Mouse (Mus musculus) erythroblast, embryonic 14.5 days (primary cell): Measurements from ENCODE around the gene Pum1. TPM values are rescaled to one million over a fixed set of nuclear protein-coding genes. Genes with fewer than 3 reads are reported as not detected.
A peak's percentile ranks its signal among the peaks of the same experiment; 100 is the strongest.

Experiments
- H3K27me3 ChIP-seq: 2 replicates; pipeline ENCODE4 v1.6.1; 2012; ENCODE audit warnings: inconsistent platforms; ENCODE audit not compliant: control insufficient read depth
- H3K36me3 ChIP-seq: 2 replicates; pipeline ENCODE4 v1.6.1; 2012; ENCODE audit warnings: mild to moderate bottlenecking, inconsistent platforms; ENCODE audit not compliant: control insufficient read depth
- H3K4me1 ChIP-seq: 2 replicates; pipeline ENCODE4 v1.6.1; 2012; ENCODE audit warnings: inconsistent platforms; ENCODE audit not compliant: control insufficient read depth
- H3K4me3 ChIP-seq: replicated peaks from 2 replicates; pipeline ENCODE3; 2012; ENCODE audit warnings: moderate library complexity, mild to moderate bottlenecking, inconsistent platforms
- H3K9me3 ChIP-seq: 2 replicates; pipeline ENCODE4 v1.6.1; 2012; ENCODE audit warnings: low read length, inconsistent platforms, mixed read lengths; ENCODE audit not compliant: control insufficient read depth
- GATA1 ChIP-seq: IDR thresholded peaks from 2 replicates; pipeline ENCODE4 v1.6.1; 2012; ENCODE audit warnings: low read length, inconsistent platforms, mixed read lengths
- TAL1 ChIP-seq: IDR thresholded peaks from 3 replicates; pipeline ENCODE4 v1.6.1; 2012; ENCODE audit warnings: low read length, inconsistent platforms, mixed read lengths
- polyA plus RNA-seq: library from polyadenylated mRNA; stranded (reverse); fragments of >175 nt; gene quantifications from 2 replicates; pipeline ENCODE4 v1.2.3, GENCODE M21; 2012

Gene Pum1
- polyA plus RNA-seq, 1 experiment = 3.1 TPM

GRCm38 (mm10) chr4:130791811-130792375 is 128.8 kb downstream of the Pum1 start:
- Histone ChIP-seq H3K4me3 (no peak overlapping the region), H3K27me3 (peaks cover 61% of the 10 kb centered on the region), H3K9me3 (no peaks in the 10 kb centered on the region; the same call in 1 of the 2 replicates), H3K36me3 (no peaks in the 10 kb centered on the region), H3K4me1 (peaks cover 5% of the 10 kb centered on the region)
- no peak for TF ChIP-seq TAL1
- no peak for TF ChIP-seq GATA1

DNA sequence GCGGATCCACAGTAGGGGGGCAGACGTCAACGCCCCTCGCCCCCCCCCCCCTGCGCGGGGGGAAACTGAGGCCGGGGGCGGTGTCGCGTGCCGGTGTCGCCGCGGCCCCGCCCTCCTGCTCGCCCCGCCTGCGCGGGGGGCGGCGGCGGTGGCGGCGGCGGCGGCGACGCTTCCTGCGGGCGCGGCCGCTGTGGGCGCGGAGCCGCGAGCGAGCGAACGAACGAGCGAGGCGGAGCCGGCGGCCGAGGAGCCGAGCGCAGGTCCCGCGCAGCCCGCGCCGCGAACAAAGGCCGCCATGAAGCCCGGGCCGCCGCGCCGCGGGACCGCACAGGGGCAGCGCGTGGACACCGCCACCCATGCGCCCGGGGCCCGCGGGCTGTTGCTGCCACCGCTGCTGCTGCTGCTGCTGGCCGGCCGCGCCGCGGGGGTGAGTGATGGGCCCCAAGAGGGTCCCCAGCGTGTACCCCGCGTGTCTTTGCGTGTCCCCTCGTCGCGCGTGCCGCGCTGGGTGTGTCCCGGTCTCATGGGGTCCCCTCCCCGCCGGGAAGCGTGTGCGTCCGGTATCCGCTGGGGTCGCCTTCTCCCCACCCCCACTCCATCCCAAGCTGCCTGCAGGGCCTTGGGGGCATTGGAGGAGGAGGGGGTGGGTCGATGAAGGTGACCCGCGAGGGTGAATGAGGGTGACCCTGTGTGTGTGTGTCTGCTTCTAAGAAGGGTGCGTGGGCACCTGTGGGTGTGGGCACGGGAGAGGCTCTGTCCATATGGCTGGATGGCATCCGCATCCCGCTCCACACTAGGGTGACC is 129.5 kb downstream of the Pum1 start, which contains the start of gene Sdc3:
Gene Sdc3, plus strand, starts transcription at position 162 of the 804 bp plus-strand sequence.
- no peaks in the 10 kb centered on the region for H3K36me3 ChIP-seq
- peaks cover 5% of the 10 kb centered on the region for H3K4me1 ChIP-seq
- peaks cover 61% of the 10 kb centered on the region for H3K27me3 ChIP-seq
- H3K4me3 ChIP-seq = peak within 1 kb of the TSS; percentile 44
- H3K9me3 ChIP-seq = no peaks in the 10 kb centered on the region; the same call in 1 of the 2 replicates
- TF ChIP-seq TAL1 (no peak), GATA1 (no peak)

DNA sequence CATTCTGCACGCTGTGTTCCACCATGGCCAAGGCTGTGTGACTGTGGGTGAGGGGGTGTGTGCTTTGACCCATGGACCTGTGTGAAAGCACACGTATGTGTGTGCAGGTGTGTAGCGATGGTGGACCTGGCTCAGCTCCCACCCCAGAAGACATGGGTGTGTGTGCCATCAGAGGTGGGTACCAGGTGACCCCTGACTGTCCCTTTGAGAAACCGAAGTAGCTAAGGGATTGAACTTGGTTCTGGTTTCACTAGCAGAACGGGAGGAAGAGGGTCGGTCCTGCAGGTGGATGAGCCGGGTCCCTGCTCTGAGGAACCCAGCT is 130.0 kb downstream of the Pum1 start:
- Histone ChIP-seq H3K27me3 (peaks cover 61% of the 10 kb centered on the region), H3K4me1 (peaks cover 5% of the 10 kb centered on the region), H3K4me3 (peak overlapping the region; percentile 44), H3K9me3 (no peaks in the 10 kb centered on the region; the same call in 1 of the 2 replicates), H3K36me3 (no peaks in the 10 kb centered on the region)
- TF ChIP-seq TAL1 (no peak), GATA1 (no peak)

DNA sequence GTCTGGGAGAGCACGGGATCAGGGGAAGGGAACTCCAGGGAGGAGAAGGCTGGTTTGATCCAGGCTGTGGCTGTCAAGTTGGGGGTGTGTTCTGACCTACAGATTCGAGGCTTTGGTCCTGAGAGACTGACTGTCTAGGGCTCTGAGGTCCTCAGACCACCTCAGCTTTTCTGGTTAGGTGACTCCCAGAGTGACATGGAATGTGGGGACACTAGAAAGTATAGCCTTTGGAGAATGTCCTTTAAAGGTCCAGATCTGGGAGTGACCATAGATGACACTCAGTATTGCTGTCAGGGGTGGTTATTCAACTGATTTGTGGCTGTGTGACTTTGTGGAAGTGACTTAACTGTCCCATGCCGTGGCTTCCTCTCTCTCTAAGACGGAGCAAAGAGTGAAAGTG is 131.7 kb downstream of the Pum1 start:
- TF ChIP-seq TAL1 (no peak), GATA1 (no peak)
- Histone ChIP-seq H3K4me3 (no peak overlapping the region), H3K36me3 (no peaks in the 10 kb centered on the region), H3K27me3 (peaks cover 61% of the 10 kb centered on the region), H3K4me1 (peaks cover 5% of the 10 kb centered on the region), H3K9me3 (no peaks in the 10 kb centered on the region; the same call in 1 of the 2 replicates)

GRCm38 (mm10) chr4:130795970-130796369 is 132.8 kb downstream of the Pum1 start:
- Histone ChIP-seq H3K4me3 (no peak overlapping the region), H3K4me1 (peaks cover 5% of the 10 kb centered on the region), H3K9me3 (no peaks in the 10 kb centered on the region; the same call in 1 of the 2 replicates), H3K36me3 (no peaks in the 10 kb centered on the region), H3K27me3 (peaks cover 52% of the 10 kb centered on the region)
- TF ChIP-seq GATA1 = no peak
- no peak for TF ChIP-seq TAL1

GRCm38 (mm10) chr4:130797201-130798051 is 134.3 kb downstream of the Pum1 start:
- Histone ChIP-seq H3K4me3 (no peak overlapping the region), H3K36me3 (no peaks in the 10 kb centered on the region), H3K4me1 (peaks cover 5% of the 10 kb centered on the region), H3K27me3 (peaks cover 38% of the 10 kb centered on the region), H3K9me3 (no peaks in the 10 kb centered on the region; the same call in 1 of the 2 replicates)
- TF ChIP-seq GATA1 (no peak), TAL1 (no peak)

GRCm38 (mm10) chr4:130798416-130798815 is 135.3 kb downstream of the Pum1 start:
- no peaks in the 10 kb centered on the region for H3K4me1 ChIP-seq
- H3K4me3 ChIP-seq = no peak overlapping the region
- H3K27me3 ChIP-seq = peaks cover 28% of the 10 kb centered on the region
- TF ChIP-seq GATA1 = no peak
- no peak for TF ChIP-seq TAL1
- H3K36me3 ChIP-seq = no peaks in the 10 kb centered on the region
- no peaks in the 10 kb centered on the region for H3K9me3 ChIP-seq

- H3K27me3 ChIP-seq = peaks cover 22% of the 10 kb centered on the region
Measured at GRCm38 (mm10) chr4:130799118-130799517, 136.0 kb downstream of the Pum1 start.

DNA sequence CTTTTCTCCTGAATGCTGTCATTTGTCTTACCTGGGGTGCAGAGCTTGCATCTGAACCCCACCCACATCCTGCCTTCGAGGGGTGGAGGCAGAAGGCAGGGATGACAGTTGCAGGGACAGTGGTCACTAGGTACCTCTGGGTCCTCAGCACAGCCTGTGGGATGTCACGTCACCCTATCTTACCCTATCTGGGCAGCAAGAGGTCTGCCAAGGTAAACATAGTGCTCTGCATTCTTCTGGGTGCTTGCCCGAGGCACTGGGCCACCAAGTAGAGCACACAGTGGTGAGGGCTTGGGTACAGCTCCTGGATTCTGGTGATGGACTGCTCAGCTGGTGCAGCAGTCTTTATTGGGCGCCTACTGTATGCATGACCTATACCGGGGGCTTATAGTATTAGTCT is 136.5 kb downstream of the Pum1 start:
- H3K4me1 ChIP-seq = no peaks in the 10 kb centered on the region
- H3K27me3 ChIP-seq = peaks cover 18% of the 10 kb centered on the region
- no peaks in the 10 kb centered on the region for H3K9me3 ChIP-seq
- no peak overlapping the region for H3K4me3 ChIP-seq
- no peaks in the 10 kb centered on the region for H3K36me3 ChIP-seq
- no peak for TF ChIP-seq GATA1
- TF ChIP-seq TAL1 = no peak

More at GRCm38 (mm10) chr4:130799118-130799517, 136.0 kb downstream of the Pum1 start:
- no peak for TF ChIP-seq TAL1
- no peak for TF ChIP-seq GATA1
- Histone ChIP-seq H3K4me3 (no peak overlapping the region), H3K36me3 (no peaks in the 10 kb centered on the region), H3K9me3 (no peaks in the 10 kb centered on the region), H3K4me1 (no peaks in the 10 kb centered on the region)
